Mouse (Mus musculus) embryo, embryonic 11.5 days (tissue): ENCODE measurements around the gene Drc1.

Experiments used
- DNase-seq: peaks from one replicate; pipeline ENCODE4 v3.0.0-alpha.2; 2012; ENCODE audit warnings: low read depth, low spot score

Gene Drc1

DNA sequence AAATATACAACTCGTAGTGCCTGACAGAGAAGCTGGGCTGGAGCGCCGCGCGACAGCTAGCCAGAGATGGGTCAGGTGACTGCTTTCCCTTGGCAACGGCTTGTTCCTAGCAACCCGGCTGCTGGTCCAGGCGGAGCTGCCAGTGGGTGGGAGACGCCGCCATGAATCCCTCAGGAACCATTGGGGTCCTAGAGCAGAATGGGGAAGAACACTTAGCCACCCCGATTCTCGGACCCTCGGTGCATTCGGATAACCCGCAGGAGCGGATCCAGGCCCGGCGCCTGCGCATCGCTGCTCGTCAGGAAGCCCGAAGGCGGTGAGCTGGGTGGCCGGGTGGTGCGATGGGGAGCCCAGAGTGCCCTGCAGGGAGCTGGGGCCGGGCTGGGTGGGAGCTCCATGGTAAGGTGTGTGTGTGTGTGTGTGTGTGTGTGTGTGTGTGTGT lies at the start of gene Drc1:
Gene Drc1, plus strand, starts transcription at position 98 of the 442 bp plus-strand sequence.
- DNase-seq: peak; percentile 26

DNA sequence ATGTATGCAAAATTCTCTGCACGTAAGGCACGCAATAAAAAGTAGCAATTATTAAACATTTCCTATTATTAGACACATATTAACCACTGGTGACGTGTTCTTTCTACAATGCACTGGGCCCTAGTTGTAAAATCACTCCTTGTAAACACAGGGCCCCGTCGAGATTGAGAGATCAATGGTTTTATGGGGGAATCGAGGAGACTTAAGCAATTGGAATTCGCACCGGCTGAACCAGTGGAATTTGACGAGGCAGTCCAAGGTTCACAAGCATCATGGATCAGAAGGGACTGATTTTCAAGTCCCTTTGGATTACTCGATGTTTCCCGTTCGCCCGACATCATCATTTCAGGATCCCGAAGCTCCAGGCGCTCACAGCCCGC lies 49.3 kb upstream of the Drc1 start:
- no peak for DNase-seq

DNA sequence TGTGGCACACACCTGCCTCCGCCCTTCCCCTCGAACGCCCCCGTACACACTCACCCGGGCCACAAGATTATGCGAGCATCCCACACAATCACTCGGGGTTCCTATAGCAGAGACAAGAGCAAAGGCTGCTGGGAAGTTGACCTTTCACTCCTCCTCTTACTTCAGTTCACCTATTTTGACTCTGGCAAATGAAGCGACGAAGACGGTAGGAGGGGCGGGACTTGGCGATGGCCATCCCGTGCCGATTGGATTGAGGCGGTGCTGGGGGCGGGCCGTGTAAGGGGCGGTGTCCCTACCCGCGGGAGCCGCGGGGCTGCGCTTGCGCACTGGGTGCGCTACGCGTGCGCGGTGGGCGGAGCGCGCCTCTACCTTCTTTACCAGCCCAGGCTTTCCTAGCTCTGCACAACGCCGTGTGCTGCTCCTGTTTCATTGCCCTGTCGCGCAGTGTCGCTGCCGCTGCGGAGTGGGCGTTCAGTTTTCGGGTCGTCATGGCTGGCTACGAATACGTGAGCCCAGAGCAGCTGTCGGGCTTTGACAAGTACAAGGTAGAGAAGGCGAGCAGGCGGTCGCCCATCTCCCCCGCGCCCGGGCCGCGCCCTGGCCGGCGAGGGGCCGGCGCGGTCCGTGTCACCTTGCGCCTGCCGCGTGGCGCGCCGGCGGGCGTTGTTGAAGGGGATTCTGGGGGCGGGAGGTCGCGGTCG lies 48.8 kb upstream of the Drc1 start, which contains the start of gene Selenoi:
Gene Selenoi, plus strand, starts transcription at position 311 of the 701 bp plus-strand sequence.
- peak; percentile 96 for DNase-seq

DNA sequence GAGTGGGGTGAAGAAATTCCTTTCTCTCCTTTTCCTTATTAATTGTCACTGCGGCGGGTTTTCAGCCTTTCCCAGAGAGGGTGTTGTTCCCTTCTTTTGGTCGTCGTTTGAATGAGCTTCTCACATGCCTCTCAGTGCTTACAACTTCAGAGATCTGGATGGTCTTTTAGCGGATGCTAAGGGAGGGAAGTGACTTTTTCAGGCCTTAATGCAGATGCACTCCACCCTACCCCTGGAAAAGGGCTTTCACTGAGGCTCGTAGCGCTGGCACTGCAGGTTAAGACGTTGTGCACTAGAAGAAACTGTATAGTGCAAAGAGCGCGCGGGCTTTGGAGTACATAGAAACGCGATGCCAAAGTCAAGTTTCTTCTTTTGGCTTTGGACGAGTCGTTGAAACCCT lies 48.1 kb upstream of the Drc1 start:
- peak; percentile 19 for DNase-seq

DNA sequence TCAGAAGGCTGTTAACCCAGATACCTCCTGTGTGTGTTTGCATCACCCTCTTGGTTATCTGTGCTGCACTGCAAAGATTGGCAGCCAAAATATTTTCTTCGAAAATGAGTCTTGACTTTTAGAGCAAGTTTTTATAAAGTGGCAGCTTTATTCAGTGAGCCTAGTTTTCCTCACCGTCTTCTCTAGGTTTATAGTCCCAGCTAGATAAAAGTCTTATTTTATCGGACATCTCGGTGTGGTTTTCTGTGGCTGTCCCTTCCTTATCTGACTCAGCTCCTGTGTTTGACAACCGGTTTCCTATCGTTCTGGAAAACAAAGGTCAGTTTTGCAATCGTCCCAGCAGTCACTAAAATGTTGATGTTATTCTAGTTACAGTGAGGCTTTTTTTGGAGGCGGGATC lies 47.2 kb upstream of the Drc1 start:
- DNase-seq: no peak

DNA sequence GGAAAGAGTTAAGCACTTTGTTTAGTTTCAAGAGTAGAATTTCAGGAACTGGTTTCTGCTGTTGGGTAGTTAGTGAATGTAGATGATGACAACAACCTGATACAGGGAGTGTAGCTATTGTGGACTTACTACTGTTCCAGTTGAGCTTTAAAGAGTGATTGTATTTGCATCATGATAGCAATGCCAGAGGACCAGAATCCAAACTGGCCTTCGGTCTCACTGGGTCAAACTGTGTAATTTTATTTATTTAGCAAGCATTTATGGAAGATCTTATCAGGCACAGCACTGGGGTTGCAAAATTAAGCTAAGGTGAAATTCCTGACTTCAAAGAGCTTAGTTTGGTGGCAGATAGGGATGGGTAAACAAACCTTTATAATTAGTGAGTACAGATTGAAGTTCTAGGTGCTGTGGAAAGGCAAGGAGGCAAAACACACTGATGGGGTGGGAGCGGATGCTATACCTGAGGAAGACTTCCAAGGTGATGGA lies 45.5 kb upstream of the Drc1 start:
- no peak for DNase-seq

DNA sequence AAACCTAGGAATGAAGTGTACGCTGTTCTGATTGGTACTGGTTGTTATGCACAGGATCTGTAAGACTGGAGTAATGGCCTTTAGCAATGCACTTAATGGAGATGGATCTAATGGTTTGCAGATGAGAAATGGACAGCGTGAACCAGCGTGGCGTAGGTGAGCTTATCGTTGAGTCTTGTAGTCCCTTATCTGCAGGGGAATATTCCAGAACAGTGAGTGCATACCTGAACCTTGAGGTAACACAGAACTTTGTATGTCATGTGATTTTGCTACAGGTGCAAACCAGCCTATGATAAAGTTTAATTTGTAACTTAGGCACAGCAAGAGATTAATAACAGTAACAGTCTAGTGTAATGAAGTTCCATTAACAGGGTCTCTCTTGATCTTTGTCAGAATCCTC lies 42.7 kb upstream of the Drc1 start:
- DNase-seq: no peak

DNA sequence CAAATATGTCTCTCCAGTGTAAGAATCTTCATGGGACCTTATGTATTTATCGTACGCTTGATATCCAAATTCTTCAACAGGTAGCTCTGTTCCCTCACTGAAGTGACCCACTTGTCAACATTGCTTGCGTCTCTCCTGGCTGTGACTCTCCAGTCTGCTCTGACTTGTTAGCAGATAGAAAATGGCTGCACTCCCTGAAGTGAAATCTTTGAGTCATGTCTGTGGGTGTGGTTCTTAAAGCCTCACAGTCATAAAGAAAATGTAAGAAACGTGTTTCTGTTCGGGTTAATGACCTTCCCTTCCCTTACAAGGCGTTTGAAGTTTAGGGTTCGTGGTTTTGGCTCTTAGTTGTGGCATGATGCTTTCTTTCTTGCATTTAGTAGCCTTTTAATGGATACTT lies 40.6 kb upstream of the Drc1 start:
- DNase-seq: no peak

DNA sequence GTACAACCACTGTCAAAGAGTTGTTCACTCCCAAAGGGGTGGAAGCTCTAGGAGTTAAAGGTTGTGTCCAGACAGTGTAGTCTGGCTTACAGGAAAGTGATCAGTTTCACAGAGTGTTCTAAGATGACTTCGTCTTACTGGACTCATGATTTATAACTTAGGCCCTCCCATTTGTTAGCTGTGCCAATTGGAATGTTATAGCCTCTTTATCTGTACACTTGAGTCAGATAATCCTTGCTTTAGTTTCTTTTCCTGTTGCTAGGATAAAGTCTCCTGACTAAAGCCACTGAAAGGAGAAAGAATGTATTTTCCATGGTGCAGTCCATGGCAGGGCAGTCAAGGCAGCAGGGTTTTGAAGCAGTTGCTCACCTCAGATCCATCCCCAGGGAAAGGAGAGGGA lies 38.8 kb upstream of the Drc1 start:
- no peak for DNase-seq

DNA sequence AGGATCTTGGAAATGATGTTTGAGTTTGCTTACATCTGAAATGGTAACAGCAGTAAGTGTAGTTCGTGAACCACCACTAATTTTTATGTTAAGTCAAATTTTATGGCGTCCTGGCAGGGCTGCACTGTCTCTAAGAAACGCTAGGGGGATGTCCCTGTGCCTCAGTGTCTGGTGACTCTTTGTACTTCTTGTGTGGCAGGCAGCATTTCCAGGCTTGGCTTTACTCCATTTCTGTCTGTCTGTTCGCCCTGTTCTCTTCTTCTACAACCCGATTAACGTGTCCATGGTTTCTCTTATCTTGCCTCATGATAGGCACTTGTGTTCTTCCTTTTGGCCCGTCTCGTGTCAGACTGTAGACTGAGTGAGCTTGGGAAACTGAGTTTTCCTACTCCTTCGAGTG lies 37.4 kb upstream of the Drc1 start:
- DNase-seq: no peak

DNA sequence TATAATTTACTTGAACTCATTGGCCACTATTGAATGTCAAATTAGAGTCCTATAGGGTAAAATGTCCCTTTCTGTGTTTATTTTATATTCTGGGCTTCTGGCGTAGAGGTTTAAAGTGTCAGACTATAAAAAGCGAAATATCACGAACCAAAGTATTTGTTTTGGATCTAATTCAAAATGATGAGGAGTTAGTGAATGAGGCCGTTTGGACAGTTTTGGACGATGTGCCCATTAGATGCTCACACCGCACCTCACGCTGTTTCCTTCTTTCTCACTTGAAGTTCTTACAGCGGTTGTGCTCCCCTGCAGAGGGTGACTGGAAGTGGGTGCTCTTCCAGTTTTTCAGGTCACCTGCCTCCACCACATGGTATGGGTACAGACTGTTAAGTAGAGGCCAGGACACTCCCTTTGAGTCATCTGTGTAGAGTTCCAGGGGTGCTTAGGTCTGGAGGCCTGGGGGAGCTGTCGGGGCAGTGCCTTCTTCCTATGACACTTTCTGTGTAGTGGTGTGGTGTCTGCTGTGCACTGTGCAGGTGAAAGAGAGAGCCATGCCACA lies 35.2 kb upstream of the Drc1 start:
- DNase-seq: no peak

DNA sequence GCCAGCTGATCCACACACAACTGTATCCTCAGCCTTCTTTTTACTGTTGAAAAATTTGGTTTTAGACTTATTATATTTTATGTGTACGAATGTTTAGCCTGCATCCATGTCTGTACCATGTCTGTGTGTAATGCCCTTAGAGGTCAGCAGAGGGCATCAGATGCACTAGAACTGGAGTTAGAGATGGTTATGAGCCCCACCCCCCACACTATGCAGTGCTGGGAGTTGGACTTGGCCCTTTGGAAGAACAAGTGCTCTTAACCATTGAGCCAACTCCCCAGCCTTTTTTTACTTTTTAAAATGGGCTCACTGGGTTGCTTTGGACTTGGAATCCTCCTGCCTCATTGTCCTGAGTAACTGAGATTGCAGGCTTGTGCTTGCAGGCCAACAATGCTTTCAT lies 33.5 kb upstream of the Drc1 start:
- DNase-seq: no peak

DNA sequence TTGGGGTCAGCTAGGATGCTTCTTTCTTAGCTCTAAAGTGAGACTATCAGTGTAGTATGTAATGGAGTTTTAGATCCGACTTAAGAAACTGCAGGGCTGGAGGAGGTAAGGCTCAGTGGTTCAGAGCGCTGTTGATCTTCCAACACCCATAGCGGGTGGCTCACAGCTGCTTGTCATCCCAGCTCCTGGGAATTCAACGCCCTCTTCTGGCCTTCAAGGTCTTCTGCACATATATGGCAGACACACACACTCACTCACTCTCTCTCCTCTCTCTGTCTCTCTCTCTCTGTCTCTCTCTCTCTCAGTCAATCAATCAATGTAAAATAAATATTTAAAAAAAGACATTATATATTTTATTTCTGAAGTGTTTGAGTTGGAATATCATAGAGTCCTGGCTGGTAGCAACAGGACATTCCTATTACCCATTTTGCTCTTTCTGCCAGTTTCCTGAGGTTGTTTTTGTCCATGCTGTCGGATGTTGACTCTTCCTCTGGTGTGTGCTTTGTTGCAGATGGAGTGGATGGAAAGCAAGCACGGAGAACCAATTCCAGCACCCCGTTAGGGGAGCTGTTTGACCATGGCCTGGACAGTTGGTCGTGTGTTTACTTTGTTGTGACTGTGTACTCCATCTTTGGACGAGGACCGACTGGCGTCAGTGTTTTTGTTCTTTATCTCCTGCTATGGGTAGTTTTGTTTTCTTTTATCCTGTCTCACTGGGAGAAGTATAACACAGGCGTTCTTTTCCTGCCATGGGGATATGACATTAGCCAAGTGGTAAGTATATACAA lies 25.4 kb upstream of the Drc1 start:
- DNase-seq: no peak

DNA sequence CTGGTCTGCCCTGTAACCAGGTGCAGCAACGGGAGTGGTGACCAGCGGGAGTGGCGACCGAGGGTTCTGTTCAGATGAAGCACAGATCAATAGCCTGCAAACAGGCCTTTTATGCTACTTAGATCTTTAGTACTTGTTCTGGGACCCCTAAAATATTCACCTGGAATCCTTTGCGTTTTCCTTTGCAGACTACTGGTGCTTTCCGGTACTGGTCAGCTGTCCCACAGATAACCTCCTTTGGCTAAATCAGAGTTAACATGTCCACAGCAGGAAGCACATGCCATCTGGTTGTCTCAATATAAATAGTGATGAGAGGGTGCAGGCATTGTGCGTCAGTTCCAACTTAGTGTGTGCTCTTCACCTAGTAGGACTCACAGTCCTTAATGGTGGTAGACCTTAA lies 22.4 kb upstream of the Drc1 start:
- no peak for DNase-seq

DNA sequence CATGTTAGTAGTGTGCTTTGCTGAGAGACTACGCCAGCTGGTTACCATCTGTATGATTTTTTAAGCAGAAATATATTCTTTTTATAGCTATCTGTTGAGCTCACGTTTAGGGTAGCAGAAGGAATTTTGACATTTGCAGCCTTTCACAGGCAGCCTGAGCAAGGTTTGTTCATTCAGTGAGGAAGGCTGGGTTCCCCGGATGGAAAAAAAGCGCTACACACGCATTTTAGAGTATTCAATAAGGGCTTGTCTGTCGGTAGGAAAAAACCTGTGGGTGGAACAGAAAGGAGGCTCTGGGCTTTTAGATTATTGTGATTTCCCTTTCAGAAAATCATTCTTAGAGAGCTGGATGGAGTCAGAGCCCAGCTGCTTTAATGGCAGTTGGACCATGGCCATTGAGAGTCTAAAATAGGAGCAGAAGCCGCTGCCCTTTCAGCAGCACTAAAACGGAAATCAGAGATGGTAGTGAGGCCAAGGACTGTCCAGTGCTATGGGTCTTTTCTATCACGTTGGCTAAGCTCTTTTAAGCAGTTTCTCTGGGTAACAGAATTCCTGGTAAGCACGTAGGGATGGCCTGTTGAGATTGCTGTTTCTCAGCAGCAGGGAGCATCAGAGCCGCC lies 10.5 kb upstream of the Drc1 start:
- DNase-seq: no peak

DNA sequence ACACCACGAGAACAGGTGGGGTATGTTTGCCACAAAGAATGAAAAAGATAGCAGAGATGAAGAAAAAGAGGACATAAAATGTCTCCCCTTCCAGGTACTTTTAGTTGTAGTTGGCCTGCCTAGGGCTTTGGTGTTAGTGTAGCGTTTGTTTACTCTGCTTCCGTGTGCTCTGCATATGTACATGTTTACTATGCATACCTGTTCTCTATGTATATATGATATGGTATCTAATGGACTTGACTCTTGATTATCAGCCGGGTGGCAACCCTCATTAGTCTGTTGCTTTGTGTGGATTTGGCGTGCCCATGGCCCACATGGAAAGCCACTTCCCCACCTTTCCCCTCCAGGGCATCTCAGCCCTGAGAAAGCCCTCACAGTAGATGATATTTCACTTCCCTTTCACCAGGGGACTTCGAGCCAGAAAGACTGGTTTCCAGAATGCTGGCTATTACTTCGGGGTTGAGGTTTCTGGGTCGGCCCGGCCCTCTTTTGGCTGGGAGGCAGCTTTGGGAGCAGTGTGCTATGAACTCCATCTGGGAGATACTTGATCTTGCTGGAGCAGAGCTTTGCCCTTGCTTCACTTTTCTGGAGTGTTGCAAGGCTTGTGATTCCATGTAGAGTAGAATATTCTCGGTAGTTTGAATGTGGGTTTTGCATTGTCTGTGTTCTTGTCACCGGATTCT lies 9.4 kb upstream of the Drc1 start:
- no peak for DNase-seq

DNA sequence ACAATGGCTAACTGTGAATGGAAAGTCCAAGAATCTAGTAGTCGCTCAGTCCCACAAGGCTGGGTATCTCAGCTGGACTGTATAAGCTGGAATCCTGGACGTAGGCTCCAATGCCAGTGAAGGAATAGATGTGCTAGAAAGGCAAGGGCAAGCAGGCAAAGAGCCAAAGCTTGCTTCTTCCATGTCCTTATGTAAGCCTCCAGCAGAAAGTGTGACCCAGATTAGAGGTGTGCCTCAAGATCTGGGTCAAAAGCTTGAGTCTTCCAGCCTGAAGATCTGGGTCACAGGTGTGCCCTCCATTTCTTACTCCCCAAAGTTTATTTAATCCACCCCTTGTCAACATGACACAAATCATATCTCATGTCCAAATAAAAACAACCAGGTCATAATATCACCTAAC lies 4.8 kb upstream of the Drc1 start:
- DNase-seq: no peak

DNA sequence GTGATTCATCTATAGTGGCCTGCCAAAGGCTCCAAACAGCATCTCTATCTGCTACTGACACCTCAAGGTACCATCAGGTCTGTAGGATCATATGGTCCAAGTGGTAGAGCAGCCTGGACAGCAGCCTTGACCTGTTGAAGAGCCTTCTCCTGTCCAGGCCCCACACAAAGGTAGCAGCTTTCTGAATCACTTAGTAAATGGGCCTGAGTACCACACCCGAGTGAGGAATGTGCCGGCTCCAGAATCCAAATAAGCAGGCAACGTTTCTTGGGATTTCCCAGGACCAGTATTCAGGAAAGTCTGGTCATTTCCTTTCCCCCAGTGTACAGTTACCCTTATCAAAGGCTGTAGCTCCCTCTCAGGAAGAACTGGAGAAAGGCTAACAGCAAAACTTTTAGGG lies 2.2 kb upstream of the Drc1 start:
- DNase-seq: no peak

DNA sequence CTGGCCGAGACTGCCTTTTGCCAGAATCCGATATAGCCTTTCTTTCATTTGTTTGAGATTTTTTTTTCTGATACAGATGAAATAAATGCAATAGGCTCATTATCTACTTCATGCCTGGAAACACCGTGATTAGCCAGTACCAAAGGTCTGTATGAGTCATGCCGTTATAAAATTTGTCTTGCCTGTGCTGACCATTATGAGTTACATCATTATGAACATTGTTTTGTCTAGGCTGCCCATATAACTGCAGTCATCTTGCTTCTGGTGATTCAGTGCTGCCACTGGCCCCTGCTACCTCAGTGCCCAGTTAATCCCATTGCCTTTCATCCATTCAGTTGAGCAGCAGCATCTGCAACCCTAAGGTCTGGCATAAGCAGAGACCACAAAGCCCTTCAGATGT lies 1.7 kb upstream of the Drc1 start:
- DNase-seq: no peak

DNA sequence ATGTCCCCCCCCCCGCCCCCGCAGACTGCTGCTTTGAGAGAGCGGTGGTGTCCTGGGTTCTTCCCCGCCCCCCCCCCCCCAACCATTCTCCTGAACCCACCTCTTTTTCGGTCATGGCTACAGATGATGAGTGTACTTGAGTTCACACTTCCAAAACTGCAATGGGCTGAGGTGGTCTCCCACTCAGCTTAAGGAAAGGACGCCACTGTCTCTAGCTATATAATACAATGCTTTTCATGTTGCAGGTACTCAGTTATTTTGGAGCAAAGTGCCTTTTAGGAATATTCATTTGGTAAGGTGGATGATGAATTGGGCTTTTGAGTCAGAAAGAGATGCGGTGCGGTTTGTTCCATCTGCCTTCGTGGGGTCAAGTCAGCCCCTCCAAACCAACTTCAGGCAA lies 324 bp upstream of the Drc1 start:
- DNase-seq: no peak

DNA sequence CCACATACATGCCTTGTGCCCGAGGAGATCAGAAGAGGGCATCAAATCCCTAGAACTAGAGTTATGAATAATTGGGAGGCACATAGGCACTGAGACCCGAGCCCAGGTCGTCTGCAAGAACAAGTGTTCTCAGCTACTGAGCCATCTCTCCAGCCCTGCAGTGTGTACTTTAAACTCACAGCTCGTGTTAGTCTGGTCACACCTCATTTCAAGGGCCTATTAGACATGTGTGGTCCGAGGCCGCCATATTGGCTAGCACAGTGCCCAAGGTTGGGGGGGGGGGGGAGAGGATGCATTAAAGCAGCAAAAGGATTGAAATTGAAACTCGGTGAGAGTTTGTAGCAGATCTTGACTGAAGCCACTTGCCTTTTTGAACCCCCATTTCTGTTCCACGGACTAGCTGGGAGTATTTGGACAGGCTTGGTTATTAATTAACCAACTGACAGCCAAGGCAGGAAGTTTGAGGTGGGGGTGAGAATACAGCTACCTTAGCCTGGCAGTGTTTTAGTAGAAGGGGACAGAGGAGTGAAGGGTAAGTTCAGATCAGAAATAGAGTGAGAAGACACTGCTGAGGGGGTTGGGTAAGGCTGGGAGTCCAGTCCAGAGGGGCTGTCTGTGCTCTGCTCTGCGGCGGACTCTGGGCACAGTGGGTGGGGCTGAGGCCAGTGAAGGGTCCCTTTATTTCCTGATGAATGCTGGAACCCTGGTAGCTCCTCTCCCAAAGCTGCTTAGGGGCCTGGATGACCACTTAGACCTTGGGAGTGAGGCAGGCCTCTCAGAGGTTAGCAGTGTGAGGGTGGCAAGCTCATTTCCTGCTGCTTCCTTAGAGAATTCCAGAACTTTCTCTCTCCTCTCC lies 5.0 kb downstream of the Drc1 start:
- DNase-seq: no peak
